In genomic region chr6:16977392-16978205, GRCm38 (mm10) we compare ENCODE assay signal across 20 mouse cellular contexts.
A peak's percentile ranks its signal among the peaks of the same experiment; 100 is the strongest.
DNase-seq lines count a peak whose midpoint lies in the region; ATAC-seq lines count a peak whose summit lies in the region.
"Had no signal": no experiment of that assay in that cellular context is flagged by ENCODE, and none has a peak within 500 bp of the region (broad histone marks: within the 10 kb centered on the region; RNA-seq: fewer than 3 reads in every experiment).

No protein-coding gene starts in this region.

- H3K27me3 ChIP-seq in hindbrain, embryonic 14.5 days (ENCODE audit: control insufficient read depth, insufficient read depth, low read length): no peaks in the 10 kb centered on the region
- no peaks in the 10 kb centered on the region for H3K27me3 ChIP-seq in hindbrain, embryonic 11.5 days (ENCODE audit: control insufficient read depth, insufficient read depth, low read length)
- 0 out of 2 replicates have a peak, but pooled peaks cover 4% of the 10 kb centered on the region for H3K27me3 ChIP-seq in forebrain, embryonic 15.5 days
- H3K27me3 ChIP-seq in midbrain, embryonic 13.5 days: 0 out of 2 replicates have a peak, but pooled peaks cover 6% of the 10 kb centered on the region
- H3K27me3 ChIP-seq: CH12.LX; embryonic facial prominence, embryonic 12.5 days; intestine, embryonic 15.5 days; limb, embryonic 13.5 days; liver, embryonic 13.5 days; stomach, embryonic 15.5 days had no signal

- no peaks in the 10 kb centered on the region for H3K9me3 ChIP-seq in hindbrain, embryonic 14.5 days (ENCODE audit: control insufficient read depth, low read length)
- no peaks in the 10 kb centered on the region for H3K9me3 ChIP-seq in hindbrain, embryonic 11.5 days (ENCODE audit: control insufficient read depth, low read length)
- H3K9me3 ChIP-seq in forebrain, embryonic 15.5 days: no peaks in the 10 kb centered on the region
- no peaks in the 10 kb centered on the region for H3K9me3 ChIP-seq in midbrain, embryonic 13.5 days
- H3K9me3 ChIP-seq: embryonic facial prominence, embryonic 12.5 days; intestine, embryonic 15.5 days; limb, embryonic 13.5 days; liver, embryonic 13.5 days; neural tube, embryonic 13.5 days; stomach, embryonic 15.5 days had no signal

- no peak overlapping the region for H3K4me2 ChIP-seq in hindbrain, embryonic 14.5 days (replicated peaks)
- no peak overlapping the region for H3K4me2 ChIP-seq in hindbrain, embryonic 11.5 days (replicated peaks; ENCODE audit: low read depth, low read length)
- H3K4me2 ChIP-seq in forebrain, embryonic 15.5 days (replicated peaks): no peak overlapping the region
- H3K4me2 ChIP-seq in midbrain, embryonic 13.5 days (replicated peaks): peak overlapping the region; percentile 25; the same call in 1 of the 2 replicates
- H3K4me2 ChIP-seq: embryonic facial prominence, embryonic 12.5 days; intestine, embryonic 15.5 days; limb, embryonic 13.5 days; liver, embryonic 13.5 days; lung, embryonic 14.5 days; neural tube, embryonic 13.5 days; stomach, embryonic 15.5 days had no signal

- no peak overlapping the region for H3K9ac ChIP-seq in hindbrain, embryonic 14.5 days
- no peak overlapping the region for H3K9ac ChIP-seq in hindbrain, embryonic 11.5 days (ENCODE audit: low read depth, low read length)
- no peak overlapping the region for H3K9ac ChIP-seq in forebrain, embryonic 15.5 days (replicated peaks)
- no peak overlapping the region for H3K9ac ChIP-seq in midbrain, embryonic 13.5 days (replicated peaks)
- H3K9ac ChIP-seq: embryonic facial prominence, embryonic 12.5 days; intestine, embryonic 15.5 days; limb, embryonic 13.5 days; liver, embryonic 13.5 days; lung, embryonic 14.5 days; neural tube, embryonic 13.5 days; stomach, embryonic 15.5 days had no signal

- 65% methylated on average over 14 of the region's 14 CpGs for WGBS in hindbrain, embryonic 14.5 days
- WGBS in hindbrain, embryonic 11.5 days: 71% methylated on average over 14 of the region's 14 CpGs
- WGBS in forebrain, embryonic 15.5 days: 67% methylated on average over 14 of the region's 14 CpGs
- 45% methylated on average over 14 of the region's 14 CpGs for WGBS in midbrain, embryonic 13.5 days

- H3K27ac ChIP-seq in hindbrain, embryonic 14.5 days: no peak overlapping the region
- H3K27ac ChIP-seq in hindbrain, embryonic 11.5 days (ENCODE audit: low read depth, low read length): no peak overlapping the region
- no peak overlapping the region for H3K27ac ChIP-seq in forebrain, embryonic 15.5 days (replicated peaks)
- H3K27ac ChIP-seq in midbrain, embryonic 13.5 days: no peak overlapping the region
- H3K27ac ChIP-seq: embryonic facial prominence, embryonic 12.5 days; heart, adult 2 months; intestine, embryonic 15.5 days; liver, embryonic 13.5 days; neural tube, embryonic 13.5 days; stomach, embryonic 15.5 days had no signal

- no peaks in the 10 kb centered on the region for H3K4me1 ChIP-seq in hindbrain, embryonic 14.5 days (replicated peaks; ENCODE audit: control insufficient read depth, insufficient read depth, low read length)
- no peaks in the 10 kb centered on the region for H3K4me1 ChIP-seq in hindbrain, embryonic 11.5 days (replicated peaks; ENCODE audit: control insufficient read depth, insufficient read depth, low read length)
- H3K4me1 ChIP-seq in forebrain, embryonic 15.5 days: no peaks in the 10 kb centered on the region
- peaks cover 4% of the 10 kb centered on the region; the same call in 1 of the 2 replicates for H3K4me1 ChIP-seq in midbrain, embryonic 13.5 days (replicated peaks)
- H3K4me1 ChIP-seq: embryonic facial prominence, embryonic 12.5 days; intestine, embryonic 15.5 days; liver, embryonic 13.5 days; neural tube, embryonic 13.5 days had no signal

- DNase-seq in hindbrain, embryonic 14.5 days (ENCODE audit: low spot score): no peak
- DNase-seq in hindbrain, embryonic 11.5 days (ENCODE audit: low spot score): no peak
- peak; percentile 11 for DNase-seq in retina, embryonic 14.5 days (ENCODE audit: low spot score)
- DNase-seq in heart, postnatal 4 days: no peak
- DNase-seq in layer of hippocampus, adult 9-10 months (ENCODE audit: low spot score): no peak
- DNase-seq: cerebellum, adult 9-11 months; heart, adult 2 months; liver, embryonic 13.5 days; right cerebral cortex, postnatal 25 days; thymus, adult 18-20 months had no signal

- H3K4me3 ChIP-seq in hindbrain, embryonic 14.5 days (replicated peaks; ENCODE audit: low read length): no peak overlapping the region
- no peak overlapping the region for H3K4me3 ChIP-seq in hindbrain, embryonic 11.5 days (ENCODE audit: low read depth, low read length)
- H3K4me3 ChIP-seq in forebrain, embryonic 15.5 days: no peak overlapping the region
- H3K4me3 ChIP-seq in midbrain, embryonic 13.5 days (replicated peaks): no peak overlapping the region
- H3K4me3 ChIP-seq: embryonic facial prominence, embryonic 12.5 days; erythroblast, embryonic 14.5 days; heart, adult 2 months; intestine, embryonic 15.5 days; limb, embryonic 13.5 days; liver, embryonic 13.5 days; neural tube, embryonic 13.5 days; stomach, embryonic 15.5 days had no signal

- ATAC-seq in hindbrain, embryonic 14.5 days (ENCODE audit: low FRiP score): 0 out of 2 replicates have a peak, but pooled peaks have one; percentile 24
- no peak for ATAC-seq in hindbrain, embryonic 11.5 days (ENCODE audit: low FRiP score)
- peak; percentile 51 for ATAC-seq in forebrain, embryonic 15.5 days (replicated peaks)
- ATAC-seq in midbrain, embryonic 13.5 days: peak; percentile 59; the same call in 1 of the 2 replicates
- ATAC-seq: intestine, embryonic 15.5 days had no signal

- H3K36me3 ChIP-seq in hindbrain, embryonic 14.5 days (replicated peaks; ENCODE audit: control insufficient read depth, insufficient read depth): no peaks in the 10 kb centered on the region
- no peaks in the 10 kb centered on the region for H3K36me3 ChIP-seq in hindbrain, embryonic 11.5 days (ENCODE audit: control insufficient read depth, insufficient read depth, low read length)
- H3K36me3 ChIP-seq in forebrain, embryonic 15.5 days: no peaks in the 10 kb centered on the region
- H3K36me3 ChIP-seq in midbrain, embryonic 13.5 days: no peaks in the 10 kb centered on the region
- H3K36me3 ChIP-seq: embryonic facial prominence, embryonic 12.5 days; intestine, embryonic 15.5 days; limb, embryonic 13.5 days; liver, embryonic 13.5 days; neural tube, embryonic 13.5 days; stomach, embryonic 15.5 days had no signal
